Mouse (Mus musculus) stomach, embryonic 16.5 days (tissue): Measurements from ENCODE around the gene Micu1. TPM values are rescaled to one million over a fixed set of nuclear protein-coding genes. Genes with fewer than 3 reads are reported as not detected.

Source experiments
- ATAC-seq: fragments of 200-750 bp; cut with Nextera tagmentation; 2 replicates; pipeline ENCODE4 v1.8.0; 2017; ENCODE audit warnings: moderate number of reproducible peaks, moderate TSS enrichment; ENCODE audit not compliant: insufficient read depth, low FRiP score
- H3K27ac ChIP-seq: fragments of 300-500 bp; sonication (generic); 2 replicates; pipeline ENCODE4 v1.5.1; 2014; ENCODE audit warnings: low read length
- H3K27me3 ChIP-seq: fragments of 300-500 bp; sonication (generic); 2 replicates; pipeline ENCODE4 v1.6.1; 2014; ENCODE audit warnings: low read length, control low read depth, mixed read lengths; ENCODE audit not compliant: control insufficient read depth, insufficient read depth
- H3K36me3 ChIP-seq: fragments of 300-500 bp; sonication (generic); 2 replicates; pipeline ENCODE4 v1.6.1; 2014; ENCODE audit warnings: low read length; ENCODE audit not compliant: control insufficient read depth, insufficient read depth
- H3K4me1 ChIP-seq: fragments of 300-500 bp; sonication (generic); 2 replicates; pipeline ENCODE4 v1.6.1; 2014; ENCODE audit warnings: low read length, control low read depth, mixed read lengths; ENCODE audit not compliant: control insufficient read depth, insufficient read depth
- H3K4me2 ChIP-seq: fragments of 300-500 bp; sonication (generic); 2 replicates; pipeline ENCODE4 v1.6.1; 2014; ENCODE audit warnings: low read depth, low read length, mixed read lengths
- H3K4me3 ChIP-seq: fragments of 300-500 bp; sonication (generic); replicated peaks from 2 replicates; pipeline ENCODE4 v1.5.1; 2014; ENCODE audit warnings: mild to moderate bottlenecking, low read length
- H3K9ac ChIP-seq: fragments of 300-500 bp; sonication (generic); 2 replicates; pipeline ENCODE4 v1.6.1; 2014; ENCODE audit warnings: low read length
- H3K9me3 ChIP-seq: fragments of 300-500 bp; sonication (generic); replicated peaks from 2 replicates; pipeline ENCODE4 v1.6.1; 2016; ENCODE audit warnings: low read length, control low read depth; ENCODE audit not compliant: control insufficient read depth
- WGBS: fragments of 180-500 bp; shearing (Covaris S2); extraction: QIAGEN DNeasy Blood & Tissue Kit; methylation state at CpG from one replicate; pipeline ENCODE4 v1.1.7; 2014; 5-methylcytosine and 5-hydroxymethylcytosine counted together
- polyA plus RNA-seq: library from polyadenylated mRNA; unstranded; fragments of >200 nt; fragmentation: Nextera tagmentation; extraction: Ambion mirVana; gene quantifications from 2 replicates; pipeline ENCODE4 v1.2.1, GENCODE M21; 2015

The Micu1 gene
- polyA plus RNA-seq, 1 experiment from 2014 or later = 74.1 TPM

DNA sequence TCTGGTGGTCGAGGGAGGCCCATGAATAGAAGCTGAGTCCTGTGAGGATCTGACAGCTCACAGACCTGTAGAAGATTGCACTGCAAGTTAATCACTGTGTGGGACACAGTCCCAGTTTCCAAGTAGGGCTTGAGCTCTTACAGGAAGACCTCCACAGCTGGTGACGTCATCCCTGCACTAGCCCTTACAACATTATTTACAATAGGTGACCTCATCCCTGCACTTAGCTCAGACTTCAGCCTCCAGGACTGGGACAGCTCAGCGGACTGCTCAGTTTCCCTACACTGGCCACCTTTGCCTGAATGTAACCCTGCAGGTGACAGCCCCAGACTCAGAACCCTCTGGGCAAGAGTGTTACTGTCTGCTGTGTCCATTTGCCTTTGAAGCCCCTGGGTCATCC is 75.0 kb downstream of the Micu1 start:
- Histone ChIP-seq H3K27me3 (no peaks in the 10 kb centered on the region), H3K36me3 (no peaks in the 10 kb centered on the region), H3K9me3 (no peaks in the 10 kb centered on the region), H3K4me3 (no peak overlapping the region), H3K4me2 (no peak overlapping the region), H3K27ac (no peak overlapping the region), H3K9ac (no peak overlapping the region), H3K4me1 (peaks cover 7% of the 10 kb centered on the region)
- 39% methylated on average over 3 of the region's 3 CpGs for WGBS
- ATAC-seq = peak; percentile 56; the same call in 1 of the 2 replicates

DNA sequence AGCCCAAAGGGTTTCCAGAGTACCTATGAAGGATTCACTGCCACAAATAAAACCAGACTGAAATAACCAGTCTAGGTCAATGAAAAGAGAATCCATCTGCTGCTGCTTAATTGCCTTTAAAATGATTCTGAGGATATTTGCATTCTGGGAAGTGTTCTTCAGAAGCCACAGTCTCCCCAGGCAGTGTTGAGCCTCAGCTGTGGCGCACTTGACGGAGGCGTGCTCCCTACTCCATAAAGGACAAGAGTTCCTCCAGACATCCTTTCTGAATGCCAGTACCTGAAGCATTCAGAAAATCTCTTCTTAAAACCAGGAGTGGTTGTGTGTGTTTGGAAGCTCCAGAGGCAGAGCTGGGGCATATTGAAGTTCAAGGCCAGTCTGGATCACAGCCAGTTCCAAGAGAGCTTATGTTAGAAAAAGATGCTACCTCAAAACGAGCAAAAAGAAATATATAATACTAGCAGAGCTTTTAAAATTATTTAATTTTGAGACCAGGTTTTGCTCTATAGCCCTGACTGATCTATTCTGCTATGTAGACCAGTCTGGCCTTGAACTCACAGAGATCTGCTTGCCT is 75.9 kb downstream of the Micu1 start:
- ATAC-seq = no peak
- Histone ChIP-seq H3K27ac (no peak overlapping the region), H3K4me2 (no peak overlapping the region), H3K27me3 (no peaks in the 10 kb centered on the region), H3K9ac (no peak overlapping the region), H3K4me1 (peaks cover 7% of the 10 kb centered on the region), H3K4me3 (no peak overlapping the region), H3K9me3 (no peaks in the 10 kb centered on the region), H3K36me3 (no peaks in the 10 kb centered on the region)
- 88% methylated on average over 4 of the region's 4 CpGs for WGBS

DNA sequence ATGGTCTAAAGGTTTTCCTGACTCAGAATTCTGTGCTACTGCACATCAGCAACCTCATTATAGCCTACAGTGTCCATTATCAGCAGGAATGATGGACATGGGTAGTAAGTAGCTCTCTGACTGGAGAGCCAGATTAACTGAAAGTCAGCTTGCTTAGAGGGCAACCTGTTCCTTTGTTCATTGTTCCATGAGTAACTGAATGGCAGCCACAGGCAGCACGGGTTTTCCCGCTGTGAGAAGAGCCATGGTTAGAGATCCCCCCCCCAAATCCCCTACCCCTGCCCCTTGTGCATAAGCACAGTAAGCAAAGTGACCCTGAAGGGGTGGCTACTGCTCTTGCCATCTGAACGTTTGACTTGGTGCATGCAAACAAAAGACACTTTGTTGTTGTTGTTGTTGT is 78.4 kb downstream of the Micu1 start:
- Histone ChIP-seq H3K27me3 (no peaks in the 10 kb centered on the region), H3K4me2 (no peak overlapping the region), H3K36me3 (no peaks in the 10 kb centered on the region), H3K9ac (no peak overlapping the region), H3K4me1 (peaks cover 11% of the 10 kb centered on the region), H3K9me3 (no peaks in the 10 kb centered on the region), H3K4me3 (no peak overlapping the region), H3K27ac (no peak overlapping the region)
- WGBS = 61% methylated on average over 3 of the region's 3 CpGs
- ATAC-seq = no peak

DNA sequence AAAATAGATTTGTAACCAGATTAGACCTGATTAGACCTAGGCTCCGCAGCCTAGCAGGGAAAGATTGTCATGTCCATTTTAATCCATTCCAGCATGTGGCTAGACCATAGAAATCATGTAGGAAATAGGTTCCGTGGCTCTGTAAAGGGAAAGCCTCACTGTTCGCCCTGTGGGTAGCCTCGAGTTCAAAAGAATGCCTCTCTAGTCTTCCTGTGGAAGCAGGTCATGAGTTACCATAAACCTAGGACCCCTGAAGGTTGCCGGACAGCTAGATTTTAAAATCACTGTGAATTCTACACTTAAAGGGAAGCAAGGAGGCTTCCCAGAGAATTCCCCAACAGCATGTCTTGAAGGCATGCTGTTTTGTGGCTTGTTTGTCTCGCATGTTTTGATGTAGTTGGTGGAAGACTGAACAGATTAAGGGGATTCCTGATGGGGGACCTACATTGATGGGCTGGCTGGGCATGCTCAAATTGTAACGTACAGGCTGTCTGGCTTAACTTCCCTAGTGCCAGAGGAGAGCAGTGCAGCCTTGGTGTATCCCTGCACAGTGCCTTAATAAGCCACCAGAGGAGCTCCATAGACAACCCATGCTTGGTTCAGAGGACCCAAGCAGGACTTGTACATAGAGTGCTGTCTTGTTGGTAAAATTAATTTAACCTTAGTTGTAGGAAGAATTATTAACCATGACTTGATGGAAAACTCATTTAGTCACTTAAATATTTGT is 79.1 kb downstream of the Micu1 start:
- Histone ChIP-seq H3K27me3 (no peaks in the 10 kb centered on the region), H3K4me1 (peaks cover 11% of the 10 kb centered on the region), H3K9ac (no peak overlapping the region), H3K36me3 (no peaks in the 10 kb centered on the region), H3K9me3 (no peaks in the 10 kb centered on the region), H3K4me2 (no peak overlapping the region), H3K4me3 (no peak overlapping the region), H3K27ac (no peak overlapping the region)
- ATAC-seq = no peak
- 83% methylated on average over 7 of the region's 7 CpGs for WGBS

DNA sequence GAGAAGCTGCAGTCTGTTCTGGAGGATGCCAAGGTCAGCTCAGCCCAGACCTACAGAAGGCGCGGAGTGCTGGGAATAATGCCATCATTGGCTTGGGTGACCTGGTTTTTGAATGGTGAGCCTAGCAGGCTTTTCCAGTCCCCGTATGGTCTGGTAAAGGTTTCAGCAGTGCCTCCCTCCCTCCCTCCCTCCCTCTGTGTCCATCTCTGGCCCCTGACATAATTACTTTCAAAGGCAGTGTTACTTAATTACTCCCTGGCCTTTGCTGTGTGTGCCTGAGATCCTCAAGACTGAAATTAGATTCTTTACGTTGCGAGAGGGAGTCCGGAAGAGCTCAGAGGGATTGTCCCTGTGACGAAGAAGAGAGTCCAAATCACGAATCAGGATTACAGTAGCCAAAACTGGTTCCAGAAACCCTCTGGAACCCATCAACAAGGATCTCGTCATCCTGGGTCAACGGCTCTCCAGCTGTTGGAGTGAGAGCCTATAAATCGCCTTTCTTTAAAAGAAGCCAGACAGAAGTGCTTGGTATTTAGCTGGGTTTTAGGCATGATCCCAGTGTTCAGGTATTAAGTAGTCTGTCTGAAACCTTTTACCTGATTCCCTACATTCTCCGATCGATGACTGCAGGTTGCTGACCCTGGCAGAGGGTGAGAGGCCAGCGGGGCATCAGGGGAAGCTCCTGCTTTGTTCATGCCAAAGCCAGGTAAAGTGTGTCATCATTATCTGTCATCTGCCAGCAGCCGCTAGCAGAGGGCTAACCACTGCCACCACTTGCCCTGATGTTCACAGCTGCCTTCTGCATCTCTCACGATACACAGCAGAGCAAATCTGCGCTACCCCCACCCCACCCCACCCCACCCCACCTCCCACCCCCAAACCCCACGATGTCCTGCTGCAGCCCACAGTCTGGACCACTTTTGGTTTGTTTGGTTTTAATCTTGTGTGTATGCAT is 82.7 kb downstream of the Micu1 start:
- no peak overlapping the region for H3K4me3 ChIP-seq
- 61% methylated on average over 18 of the region's 18 CpGs for WGBS
- H3K4me2 ChIP-seq = no peak overlapping the region
- H3K27ac ChIP-seq = no peak overlapping the region
- no peak overlapping the region for H3K9ac ChIP-seq
- peaks cover 4% of the 10 kb centered on the region; the same call in 1 of the 2 replicates for H3K36me3 ChIP-seq
- H3K9me3 ChIP-seq = no peaks in the 10 kb centered on the region
- H3K4me1 ChIP-seq = peaks cover 5% of the 10 kb centered on the region; the same call in 1 of the 2 replicates
- no peaks in the 10 kb centered on the region for H3K27me3 ChIP-seq
- no peak; the same call in 1 of the 2 replicates for ATAC-seq

DNA sequence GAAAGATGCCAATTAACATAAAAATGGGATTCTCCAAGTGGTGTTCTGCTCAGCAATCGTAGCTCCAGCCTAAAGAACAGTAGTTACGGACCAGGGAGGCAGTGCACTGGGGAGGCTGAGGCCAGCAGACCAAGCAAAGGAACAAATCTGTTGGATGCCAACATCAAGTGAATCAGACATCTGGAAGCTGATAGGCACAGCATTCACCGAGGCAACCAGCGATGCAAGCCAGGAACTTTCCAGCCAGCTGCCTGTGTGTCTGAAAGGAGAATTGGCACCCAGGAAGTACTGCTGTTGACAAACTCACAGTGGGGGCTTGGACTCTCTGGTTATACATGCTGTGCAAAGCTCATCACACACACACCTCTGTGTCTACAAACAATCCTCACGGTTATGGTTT is 84.0 kb downstream of the Micu1 start:
- Histone ChIP-seq H3K9me3 (no peaks in the 10 kb centered on the region), H3K9ac (no peak overlapping the region), H3K4me1 (peaks cover 5% of the 10 kb centered on the region; the same call in 1 of the 2 replicates), H3K36me3 (peaks cover 6% of the 10 kb centered on the region; the same call in 1 of the 2 replicates), H3K27me3 (no peaks in the 10 kb centered on the region), H3K4me3 (no peak overlapping the region), H3K27ac (no peak overlapping the region), H3K4me2 (no peak overlapping the region)
- ATAC-seq = no peak
- 81% methylated on average over 5 of the region's 5 CpGs for WGBS

DNA sequence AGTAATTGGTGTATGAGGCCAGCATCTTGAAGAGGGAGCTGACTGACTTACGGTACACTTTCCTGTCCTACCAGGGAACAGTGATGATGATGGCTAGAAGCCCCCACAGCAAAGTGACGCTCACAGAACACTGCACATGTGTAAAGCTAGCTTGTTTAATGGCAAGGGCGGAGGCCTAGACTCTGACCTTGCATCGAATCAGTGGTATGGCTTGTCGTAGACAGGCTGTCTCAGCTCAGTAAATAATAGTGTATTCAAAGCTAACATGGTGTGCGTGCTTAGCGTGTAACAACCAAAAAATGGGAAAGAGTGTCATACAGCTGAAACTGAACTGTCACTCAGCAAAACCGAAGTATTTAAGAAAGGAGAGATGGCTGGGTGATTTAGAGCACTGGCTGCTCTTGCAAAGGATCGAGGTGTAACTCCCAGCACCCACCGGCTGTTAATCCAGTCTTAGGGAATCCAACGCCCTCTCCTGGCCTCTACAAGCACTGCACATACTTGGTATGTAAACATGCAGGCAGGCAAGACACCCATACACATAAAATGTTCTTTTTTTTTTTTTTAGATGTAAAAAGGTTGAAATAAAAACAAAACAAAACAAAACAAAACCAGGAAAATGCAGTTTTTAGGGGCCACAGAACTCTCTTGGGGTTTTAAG is 85.0 kb downstream of the Micu1 start:
- 70% methylated on average over 11 of the region's 11 CpGs for WGBS
- H3K4me2 ChIP-seq = no peak overlapping the region
- no peaks in the 10 kb centered on the region for H3K9me3 ChIP-seq
- no peak overlapping the region for H3K27ac ChIP-seq
- H3K4me3 ChIP-seq = no peak overlapping the region
- no peak for ATAC-seq
- H3K4me1 ChIP-seq = peaks cover 5% of the 10 kb centered on the region; the same call in 1 of the 2 replicates
- H3K36me3 ChIP-seq = peaks cover 6% of the 10 kb centered on the region; the same call in 1 of the 2 replicates
- no peak overlapping the region for H3K9ac ChIP-seq
- no peaks in the 10 kb centered on the region for H3K27me3 ChIP-seq

DNA sequence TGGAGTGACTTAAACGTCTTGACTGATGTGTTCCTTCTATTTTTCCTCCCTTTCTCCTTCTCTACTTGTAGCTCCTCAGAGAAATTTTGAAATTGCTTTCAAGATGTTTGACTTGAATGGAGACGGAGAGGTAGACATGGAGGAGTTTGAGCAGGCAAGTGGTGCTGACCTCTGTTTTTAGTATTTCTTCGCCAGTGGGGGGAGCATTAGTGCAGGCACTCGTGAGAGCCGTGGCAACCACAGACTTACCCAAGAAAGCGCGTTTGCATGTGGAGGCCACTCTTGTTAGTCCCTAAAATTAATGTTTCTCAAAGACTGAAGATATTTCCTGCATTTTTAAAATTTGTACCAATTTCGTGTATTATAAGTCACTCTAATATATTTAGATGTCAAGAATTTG is 85.6 kb downstream of the Micu1 start:
- Histone ChIP-seq H3K4me3 (no peak overlapping the region), H3K27ac (no peak overlapping the region), H3K9ac (no peak overlapping the region), H3K27me3 (no peaks in the 10 kb centered on the region), H3K4me2 (no peak overlapping the region), H3K9me3 (no peaks in the 10 kb centered on the region), H3K36me3 (peaks cover 6% of the 10 kb centered on the region; the same call in 1 of the 2 replicates), H3K4me1 (peaks cover 5% of the 10 kb centered on the region; the same call in 1 of the 2 replicates)
- no peak for ATAC-seq
- WGBS = 74% methylated on average over 8 of the region's 8 CpGs
